ENCODE assay signal across 9 mouse cellular contexts in the genomic region with DNA sequence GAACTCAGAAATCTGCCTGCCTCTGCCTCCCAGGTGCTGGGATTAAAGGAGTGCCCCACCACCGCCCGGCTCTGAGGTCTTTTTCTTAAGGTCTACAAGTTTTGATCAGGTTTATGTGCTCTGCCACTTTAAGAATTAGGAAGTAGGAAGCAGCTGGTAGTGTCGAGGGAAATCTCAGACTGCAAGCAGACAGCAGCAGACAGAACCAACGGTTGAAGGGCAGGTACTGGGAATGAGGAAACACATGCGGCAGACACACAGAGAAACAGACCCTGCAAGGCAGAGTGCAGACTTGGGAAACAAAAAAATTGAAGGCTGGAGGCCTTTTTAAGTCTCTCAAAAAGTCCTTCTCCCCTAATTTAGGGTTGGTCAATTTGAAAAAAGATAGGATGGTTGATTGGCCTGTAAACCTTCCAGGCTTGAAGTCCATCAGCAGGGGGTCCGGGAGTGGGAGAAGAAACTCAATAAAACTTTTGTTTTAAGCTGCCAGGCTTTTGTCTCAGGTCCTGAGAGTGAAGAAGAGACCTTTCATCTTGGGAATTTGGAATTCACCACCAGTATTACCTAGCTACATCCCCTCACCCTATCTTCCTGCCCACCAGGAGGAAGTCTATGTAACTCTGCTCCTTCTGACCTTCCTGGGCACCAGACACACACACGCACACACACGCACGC. TPM values are rescaled to one million over a fixed set of nuclear protein-coding genes. Genes with fewer than 3 reads are reported as not detected.
DNase-seq lines count a peak whose midpoint lies in the region; ATAC-seq and TF ChIP-seq lines count a peak whose summit lies in the region.
"Had no signal": no experiment of that assay in that cellular context is flagged by ENCODE, and none has a peak within 500 bp of the region (broad histone marks: within the 10 kb centered on the region; RNA-seq: fewer than 3 reads in every experiment).

No protein-coding gene starts in this region.

- TF ChIP-seq EP300 in liver, embryonic 14.5 days (IDR thresholded peaks at IDR 0.05; ENCODE audit: low read depth) = no peak

- H3K4me1 ChIP-seq in heart, embryonic 16.5 days (ENCODE audit: control insufficient read depth, insufficient read depth, low read length) = peaks cover 44% of the 10 kb centered on the region
- H3K4me1 ChIP-seq in heart, embryonic 11.5 days (ENCODE audit: control insufficient read depth, insufficient read depth, low read length) = peaks cover 43% of the 10 kb centered on the region
- peaks cover 46% of the 10 kb centered on the region for H3K4me1 ChIP-seq in thymus, adult 2 months (replicated peaks; ENCODE audit: control insufficient read depth, insufficient read depth, low read length)
- peaks cover 47 to 63% of the 10 kb centered on the region in 2 experiments for H3K4me1 ChIP-seq in liver, embryonic 14.5 days (replicated peaks; ENCODE audit: control insufficient read depth in 2 of 2, insufficient read depth in 2 of 2, low read length in 1 of 2)
- H3K4me1 ChIP-seq in forebrain, embryonic 13.5 days = peaks cover 22% of the 10 kb centered on the region
- no peaks in the 10 kb centered on the region; the same call in 1 of the 2 replicates for H3K4me1 ChIP-seq in forebrain, embryonic 14.5 days (ENCODE audit: control insufficient read depth, insufficient read depth, low read length)

- 63% methylated on average over 9 of the region's 9 CpGs for WGBS in heart, embryonic 16.5 days
- WGBS in heart, embryonic 11.5 days (ENCODE audit: insufficient replicate concordance) = 73% methylated on average over 9 of the region's 9 CpGs
- WGBS in thymus, adult 2 months = 20% methylated on average over 9 of the region's 9 CpGs
- WGBS in liver, embryonic 14.5 days (ENCODE audit: insufficient replicate concordance) = 43% methylated on average over 9 of the region's 9 CpGs
- 62% methylated on average over 9 of the region's 9 CpGs for WGBS in forebrain, embryonic 13.5 days
- WGBS in forebrain, embryonic 14.5 days = 49% methylated on average over 9 of the region's 9 CpGs

- no peak overlapping the region for H3K4me3 ChIP-seq in heart, embryonic 16.5 days (ENCODE audit: low read length)
- no peak overlapping the region for H3K4me3 ChIP-seq in heart, embryonic 11.5 days (ENCODE audit: low read depth, low read length)
- peak overlapping the region; percentile 36 for H3K4me3 ChIP-seq in thymus, adult 2 months (ENCODE audit: control insufficient read depth, insufficient read depth, low read length)
- no peak overlapping the region for H3K4me3 ChIP-seq in liver, embryonic 14.5 days (ENCODE audit: insufficient read depth in 1 of 2, low read depth in 2 of 2, low read length in 2 of 2)
- H3K4me3 ChIP-seq in forebrain, embryonic 13.5 days = no peak overlapping the region
- no peak overlapping the region for H3K4me3 ChIP-seq in forebrain, embryonic 14.5 days (ENCODE audit: low read depth, low read length)
- H3K4me3 ChIP-seq: midbrain, embryonic 13.5 days had no signal

- peak overlapping the region; percentile 98 for H3K27ac ChIP-seq in heart, embryonic 16.5 days (ENCODE audit: low read length)
- H3K27ac ChIP-seq in heart, embryonic 11.5 days (ENCODE audit: low read depth, low read length) = no peak overlapping the region
- peak overlapping the region; percentile 77 for H3K27ac ChIP-seq in thymus, adult 2 months (ENCODE audit: control insufficient read depth, insufficient read depth, low read length)
- H3K27ac ChIP-seq in liver, embryonic 14.5 days = peak overlapping the region; percentile 48
- no peak overlapping the region for H3K27ac ChIP-seq in forebrain, embryonic 13.5 days
- H3K27ac ChIP-seq in forebrain, embryonic 14.5 days (ENCODE audit: low read depth, low read length) = no peak overlapping the region
- H3K27ac ChIP-seq: midbrain, embryonic 13.5 days had no signal

- no peaks in the 10 kb centered on the region for H3K9me3 ChIP-seq in heart, embryonic 16.5 days (replicated peaks; ENCODE audit: control insufficient read depth, low read length)
- no peaks in the 10 kb centered on the region for H3K9me3 ChIP-seq in heart, embryonic 11.5 days (replicated peaks; ENCODE audit: control insufficient read depth, low read length)
- H3K9me3 ChIP-seq in liver, embryonic 14.5 days (ENCODE audit: control insufficient read depth, low read length) = no peaks in the 10 kb centered on the region
- no peaks in the 10 kb centered on the region for H3K9me3 ChIP-seq in forebrain, embryonic 13.5 days (replicated peaks)
- H3K9me3 ChIP-seq in forebrain, embryonic 14.5 days (replicated peaks; ENCODE audit: control insufficient read depth, low read length) = no peaks in the 10 kb centered on the region
- H3K9me3 ChIP-seq: midbrain, embryonic 13.5 days had no signal

- no peaks in the 10 kb centered on the region for H3K27me3 ChIP-seq in heart, embryonic 16.5 days (ENCODE audit: control insufficient read depth, insufficient read depth, low read length)
- no peaks in the 10 kb centered on the region for H3K27me3 ChIP-seq in heart, embryonic 11.5 days (ENCODE audit: control insufficient read depth, insufficient read depth, low read length)
- H3K27me3 ChIP-seq in thymus, adult 2 months (ENCODE audit: control insufficient read depth, insufficient read depth, low read length) = no peaks in the 10 kb centered on the region
- H3K27me3 ChIP-seq in liver, embryonic 14.5 days (ENCODE audit: control insufficient read depth, insufficient read depth, low read length) = no peaks in the 10 kb centered on the region
- H3K27me3 ChIP-seq in forebrain, embryonic 13.5 days = peaks cover 5% of the 10 kb centered on the region
- H3K27me3 ChIP-seq in forebrain, embryonic 14.5 days (replicated peaks; ENCODE audit: control insufficient read depth, insufficient read depth, low read length) = no peaks in the 10 kb centered on the region
- H3K27me3 ChIP-seq: midbrain, embryonic 13.5 days had no signal

- H3K9ac ChIP-seq in heart, embryonic 16.5 days (ENCODE audit: low read length) = no peak overlapping the region
- H3K9ac ChIP-seq in heart, embryonic 11.5 days (ENCODE audit: low read depth, low read length) = no peak overlapping the region
- H3K9ac ChIP-seq in liver, embryonic 14.5 days (replicated peaks) = no peak overlapping the region
- H3K9ac ChIP-seq in forebrain, embryonic 13.5 days = no peak overlapping the region
- no peak overlapping the region for H3K9ac ChIP-seq in forebrain, embryonic 14.5 days (ENCODE audit: low read length)
- H3K9ac ChIP-seq: midbrain, embryonic 13.5 days had no signal

- TF ChIP-seq POLR2A in thymus, adult 2 months (IDR thresholded peaks at IDR 0.05; ENCODE audit: control insufficient read depth, extremely low read depth, insufficient read depth, low read length, poor library complexity) = no peak

- no peak for TF ChIP-seq CTCF in thymus, adult 2 months (IDR thresholded peaks at IDR 0.05; ENCODE audit: borderline replicate concordance, control insufficient read depth, extremely low read depth, insufficient read depth, low read length, poor library complexity)
- TF ChIP-seq CTCF in liver, embryonic 14.5 days (IDR thresholded peaks at IDR 0.05; ENCODE audit: low read depth) = no peak

- no peaks in the 10 kb centered on the region for H3K36me3 ChIP-seq in heart, embryonic 16.5 days (ENCODE audit: control insufficient read depth, insufficient read depth)
- no peaks in the 10 kb centered on the region for H3K36me3 ChIP-seq in heart, embryonic 11.5 days (ENCODE audit: control insufficient read depth, insufficient read depth, low read length)
- peaks cover 14% of the 10 kb centered on the region for H3K36me3 ChIP-seq in thymus, adult 2 months (ENCODE audit: control insufficient read depth, insufficient read depth, low read length)
- no peaks in the 10 kb centered on the region for H3K36me3 ChIP-seq in liver, embryonic 14.5 days (replicated peaks; ENCODE audit: control insufficient read depth, insufficient read depth, low read depth)
- H3K36me3 ChIP-seq in forebrain, embryonic 13.5 days (ENCODE audit: poor library complexity, severe bottlenecking) = no peaks in the 10 kb centered on the region
- no peaks in the 10 kb centered on the region for H3K36me3 ChIP-seq in forebrain, embryonic 14.5 days (ENCODE audit: control insufficient read depth, insufficient read depth, low read length)
- H3K36me3 ChIP-seq: midbrain, embryonic 13.5 days had no signal

- no peak for ATAC-seq in heart, embryonic 16.5 days (replicated peaks; ENCODE audit: extremely low read depth, insufficient read depth, low FRiP score)
- no peak for ATAC-seq in heart, embryonic 11.5 days (replicated peaks; ENCODE audit: insufficient number of reproducible peaks, low FRiP score, low TSS enrichment)
- no peak for ATAC-seq in liver, embryonic 14.5 days (ENCODE audit: insufficient read depth)
- no peak for ATAC-seq in forebrain, embryonic 13.5 days
- ATAC-seq in forebrain, embryonic 14.5 days = no peak
- ATAC-seq: midbrain, embryonic 13.5 days had no signal

- peak; percentile 39 for DNase-seq in thymus, adult 2 months
- no peak for DNase-seq in thymus, postnatal 10 days (ENCODE audit: low spot score in 2 of 2)
- no peak for DNase-seq in liver, embryonic 14.5 days (ENCODE audit: low read depth in 3 of 3, low spot score in 3 of 3)
- peak; percentile 36 for DNase-seq in thymus, postnatal 4 days
- DNase-seq in forebrain, embryonic 14.5 days (ENCODE audit: low spot score) = no peak

- H3K4me2 ChIP-seq in heart, embryonic 16.5 days (ENCODE audit: low read depth, low read length) = no peak overlapping the region
- no peak overlapping the region for H3K4me2 ChIP-seq in heart, embryonic 11.5 days
- peak overlapping the region; percentile 15; the same call in 1 of the 2 replicates for H3K4me2 ChIP-seq in liver, embryonic 14.5 days (ENCODE audit: low read depth)
- no peak overlapping the region for H3K4me2 ChIP-seq in forebrain, embryonic 13.5 days
- no peak overlapping the region for H3K4me2 ChIP-seq in forebrain, embryonic 14.5 days (ENCODE audit: low read length)
- H3K4me2 ChIP-seq: midbrain, embryonic 13.5 days had no signal

RNA-seq across cellular contexts. Expression of a gene that starts 4.3 kb away (rescaled TPM):
- 412 and 420 TPM in 2 replicates for polyA plus RNA-seq in heart, embryonic 16.5 days (2015; fragmentation: Nextera tagmentation; extraction: Ambion mirVana)
- polyA plus RNA-seq in heart, embryonic 11.5 days (2014; fragmentation: Nextera tagmentation; extraction: Ambion mirVana) = 559 and 565 TPM in 2 replicates
- polyA plus RNA-seq in thymus, adult 2 months (2012; rRNA removed) = 1,622 and 2,069 TPM in 2 replicates
- polyA plus RNA-seq in liver, embryonic 14.5 days (2012; rRNA removed) = 195 and 227 TPM in 2 replicates
- polyA plus RNA-seq in liver, embryonic 14.5 days (2014; fragmentation: Nextera tagmentation; extraction: Ambion mirVana) = 379 and 451 TPM in 2 replicates
- polyA plus RNA-seq in forebrain, embryonic 13.5 days (2015; fragmentation: Nextera tagmentation; extraction: Ambion mirVana) = 67.6 and 75.8 TPM in 2 replicates
- 60.6 and 67.2 TPM in 2 replicates for polyA plus RNA-seq in forebrain, embryonic 14.5 days (2014; fragmentation: Nextera tagmentation; extraction: Ambion mirVana)

RNA-seq across cellular contexts. Expression of a gene that starts 7.1 kb away (rescaled TPM):
- 20.3 and 20.8 TPM in 2 replicates for polyA plus RNA-seq in heart, embryonic 16.5 days (2015; fragmentation: Nextera tagmentation; extraction: Ambion mirVana)
- polyA plus RNA-seq in heart, embryonic 11.5 days (2014; fragmentation: Nextera tagmentation; extraction: Ambion mirVana) = 15.9 and 18.3 TPM in 2 replicates
- 68.2 and 74.3 TPM in 2 replicates for polyA plus RNA-seq in thymus, adult 2 months (2012; rRNA removed)
- polyA plus RNA-seq in liver, embryonic 14.5 days (2012; rRNA removed) = 13.8 and 15.5 TPM in 2 replicates
- polyA plus RNA-seq in liver, embryonic 14.5 days (2014; fragmentation: Nextera tagmentation; extraction: Ambion mirVana) = 10.4 and 11.8 TPM in 2 replicates
- 26.5 and 31.0 TPM in 2 replicates for polyA plus RNA-seq in forebrain, embryonic 13.5 days (2015; fragmentation: Nextera tagmentation; extraction: Ambion mirVana)
- polyA plus RNA-seq in forebrain, embryonic 14.5 days (2014; fragmentation: Nextera tagmentation; extraction: Ambion mirVana) = 24.0 and 25.9 TPM in 2 replicates

Comparison
In these comparisons a context has a peak if more than half of its experiments do, and no peak if none do; other contexts are left out.
1. H3K27ac ChIP-seq: peak in heart, embryonic 16.5 days (single experiment), thymus, adult 2 months (single experiment) and liver, embryonic 14.5 days (single experiment); none in heart, embryonic 11.5 days (single experiment), forebrain, embryonic 13.5 days (single experiment) and forebrain, embryonic 14.5 days (single experiment).
2. DNase-seq: peak in thymus, adult 2 months (single experiment) and thymus, postnatal 4 days (single experiment); none in thymus, postnatal 10 days (0 of 2), liver, embryonic 14.5 days (0 of 3) and forebrain, embryonic 14.5 days (single experiment).